Mouse (Mus musculus): Measurements from ENCODE around the gene Erc1.

The Erc1 gene

DNA sequence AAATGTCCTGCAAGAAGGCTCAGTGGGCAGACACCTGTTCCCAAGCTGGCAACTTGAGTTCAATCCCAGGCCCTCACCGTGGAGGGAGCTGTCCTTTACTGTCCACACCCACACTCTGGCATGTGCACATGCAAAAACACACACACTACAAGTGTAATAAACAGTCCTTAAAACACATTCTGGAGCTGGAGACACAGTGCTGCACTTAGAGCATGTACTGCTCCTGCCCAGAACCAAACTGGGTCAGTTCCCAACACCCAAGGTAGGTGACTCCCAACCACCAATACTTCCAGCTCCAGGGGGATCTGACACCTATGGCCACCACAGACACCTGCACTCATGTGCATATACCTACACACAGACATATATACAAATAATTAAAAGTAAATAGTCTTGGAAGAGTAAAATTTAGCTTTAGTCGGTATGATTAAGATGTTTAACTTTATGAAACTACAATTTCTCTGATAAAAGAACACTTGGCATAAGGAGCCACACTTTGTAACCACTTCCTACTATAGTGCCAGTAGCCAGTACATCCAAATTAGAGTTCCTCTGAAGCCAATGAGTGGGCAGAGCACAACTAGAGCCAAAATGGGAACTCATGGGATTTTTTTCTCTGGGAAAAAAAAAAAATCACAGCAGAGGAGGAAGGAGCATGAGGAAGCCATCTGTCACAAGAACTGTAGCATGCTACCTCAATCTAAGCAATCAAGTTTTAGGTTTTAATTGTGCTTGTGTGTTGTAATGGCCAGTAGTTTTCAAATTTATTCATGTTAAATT lies 39.1 kb downstream of the Erc1 start:
- DNase-seq (ENCODE audit: low read depth, low spot score), result no peak

GRCm38 (mm10) chr6:119803239-119803638 lies 44.7 kb downstream of the Erc1 start:
- DNase-seq (ENCODE audit: low read depth, low spot score), result no peak

GRCm38 (mm10) chr6:119796911-119797486 lies 51.0 kb downstream of the Erc1 start:
- no peak for DNase-seq (ENCODE audit: low read depth, low spot score)

GRCm38 (mm10) chr6:119796291-119796690 lies 51.7 kb downstream of the Erc1 start:
- DNase-seq (ENCODE audit: low read depth, low spot score), result no peak

GRCm38 (mm10) chr6:119792562-119792961 lies 55.4 kb downstream of the Erc1 start:
- DNase-seq (ENCODE audit: low read depth, low spot score), result peak; percentile 55

DNA sequence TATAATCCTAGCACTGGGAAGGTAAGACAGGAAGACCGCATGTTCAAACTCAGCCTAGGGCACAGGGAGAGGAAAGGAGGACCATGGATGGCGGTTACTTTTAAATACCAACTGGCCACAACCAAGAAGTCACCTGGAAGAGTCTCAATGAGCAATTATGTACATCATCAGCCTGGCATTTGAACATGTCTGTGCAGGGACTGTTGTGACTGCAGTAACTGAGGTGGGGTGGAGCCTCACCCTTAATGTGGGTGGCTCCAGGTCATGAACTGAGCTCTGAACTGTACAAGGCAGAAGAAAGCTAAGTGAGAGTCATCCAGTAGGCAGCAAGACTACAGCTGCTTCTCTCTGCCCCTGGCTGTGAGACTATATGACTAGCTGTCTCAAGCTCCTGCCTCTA lies 65.6 kb downstream of the Erc1 start:
- no peak for DNase-seq (ENCODE audit: low read depth, low spot score)

DNA sequence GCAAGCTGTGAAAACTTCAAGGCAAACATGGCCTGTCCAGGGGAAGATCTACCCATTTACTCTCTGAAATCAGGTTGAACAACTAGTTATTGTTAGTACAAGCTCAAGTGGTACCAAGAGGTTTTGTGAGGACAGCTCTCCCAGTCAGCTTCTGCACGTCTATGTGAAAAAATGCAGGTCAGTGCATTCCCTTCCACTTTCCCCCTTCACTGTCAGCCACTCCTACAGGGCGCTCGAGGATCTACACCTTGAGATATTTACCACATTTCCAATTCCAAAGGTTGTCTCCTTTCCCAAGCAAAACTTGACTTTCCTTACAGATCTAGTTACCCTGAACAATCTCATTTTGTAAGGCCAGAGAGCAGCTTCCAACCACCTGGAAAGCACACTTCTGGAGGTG lies 66.9 kb downstream of the Erc1 start:
- DNase-seq (ENCODE audit: low read depth, low spot score), result peak; percentile 13

GRCm38 (mm10) chr6:119768778-119769177 lies 79.2 kb downstream of the Erc1 start:
- DNase-seq (ENCODE audit: low read depth, low spot score), result no peak

DNA sequence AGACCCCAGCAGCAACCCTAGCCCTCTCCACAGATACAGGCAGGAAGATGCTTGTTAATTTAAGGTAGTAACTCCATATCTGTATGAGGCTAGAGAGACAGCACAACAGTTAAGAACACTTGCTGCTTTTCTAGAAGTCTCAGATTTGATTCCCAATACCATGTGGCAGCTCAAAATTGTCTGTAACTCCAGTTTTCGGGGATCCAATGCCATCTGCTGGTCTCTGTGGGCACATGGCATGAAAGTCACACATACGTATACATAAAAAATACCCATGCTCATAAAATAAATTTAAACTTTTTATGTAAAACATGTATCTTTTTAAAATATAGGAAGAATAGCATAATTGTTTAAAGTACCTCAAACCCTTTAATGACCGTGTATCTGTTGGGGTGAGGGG lies 83.6 kb downstream of the Erc1 start:
- DNase-seq (ENCODE audit: low read depth, low spot score), result no peak

- no peak for DNase-seq (ENCODE audit: low read depth, low spot score)
Measured at GRCm38 (mm10) chr6:119759866-119760265, 88.1 kb downstream of the Erc1 start.

GRCm38 (mm10) chr6:119758490-119758889 lies 89.5 kb downstream of the Erc1 start:
- no peak for DNase-seq (ENCODE audit: low read depth, low spot score)

DNA sequence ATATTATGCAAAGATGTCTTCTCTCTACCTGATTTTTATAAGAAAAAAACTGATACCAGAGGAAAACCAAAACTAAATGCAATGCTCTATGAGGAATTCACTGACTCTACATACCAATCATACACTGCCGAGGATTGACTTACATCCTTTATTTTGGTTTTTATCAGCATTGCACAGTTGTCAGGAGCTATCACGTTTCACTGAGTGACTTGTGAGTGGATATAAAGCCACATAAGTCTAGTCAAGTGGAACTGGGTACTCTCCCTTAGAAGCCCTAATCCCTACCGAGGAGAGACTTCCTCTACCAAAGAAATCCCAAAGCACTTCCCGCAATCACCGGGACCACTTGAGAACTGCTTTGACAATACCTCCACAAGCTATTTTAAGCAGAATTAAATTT lies 90.2 kb downstream of the Erc1 start:
- no peak for DNase-seq (ENCODE audit: low read depth, low spot score)

GRCm38 (mm10) chr6:119755866-119756265 lies 92.1 kb downstream of the Erc1 start:
- DNase-seq (ENCODE audit: low read depth, low spot score), result no peak

DNA sequence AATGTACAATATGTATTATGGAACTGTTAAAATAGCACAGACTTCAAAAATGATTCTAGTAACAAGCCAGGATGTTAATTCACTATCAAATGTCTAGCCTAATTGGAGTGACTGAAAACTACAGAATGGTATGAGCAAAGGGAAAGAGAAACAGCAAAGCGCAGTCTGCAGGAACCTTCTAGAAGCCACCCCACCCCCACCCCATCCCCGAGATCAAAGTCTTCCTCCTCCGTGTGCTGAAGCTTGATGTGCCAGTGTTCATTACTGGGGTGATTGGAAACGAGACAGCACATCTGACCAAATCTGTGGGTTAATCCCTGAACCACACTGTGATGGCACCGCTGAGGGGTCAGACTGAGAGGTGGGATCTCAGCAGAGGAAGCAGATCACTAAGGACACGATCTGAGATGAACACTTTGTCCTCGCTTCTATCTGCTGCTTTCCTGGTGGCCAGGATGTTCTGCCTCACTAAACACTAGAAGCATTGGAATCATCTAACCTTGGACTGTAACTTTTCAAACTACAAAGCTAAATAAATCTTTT lies 98.8 kb downstream of the Erc1 start:
- no peak for DNase-seq (ENCODE audit: low read depth, low spot score)

DNA sequence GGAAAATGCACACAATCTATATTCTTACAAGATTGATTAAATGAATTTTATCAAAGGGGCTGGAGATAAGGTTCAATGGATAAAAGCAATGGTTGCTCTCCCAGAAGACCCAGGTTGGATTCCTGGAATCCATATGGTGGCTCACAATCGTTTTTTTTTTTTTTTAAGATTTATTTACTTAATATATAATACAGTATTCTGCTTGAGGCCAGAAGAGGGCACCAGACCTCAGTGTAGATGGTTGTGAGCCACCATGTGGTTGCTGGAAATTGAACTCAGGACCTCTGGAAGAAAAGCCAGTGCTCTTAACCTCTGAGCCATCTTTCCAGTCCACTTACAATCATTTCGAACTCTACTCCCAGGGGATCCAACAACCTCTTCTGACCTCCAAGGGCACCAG lies 106.1 kb downstream of the Erc1 start:
- DNase-seq (ENCODE audit: low read depth, low spot score), result peak; percentile 35

DNA sequence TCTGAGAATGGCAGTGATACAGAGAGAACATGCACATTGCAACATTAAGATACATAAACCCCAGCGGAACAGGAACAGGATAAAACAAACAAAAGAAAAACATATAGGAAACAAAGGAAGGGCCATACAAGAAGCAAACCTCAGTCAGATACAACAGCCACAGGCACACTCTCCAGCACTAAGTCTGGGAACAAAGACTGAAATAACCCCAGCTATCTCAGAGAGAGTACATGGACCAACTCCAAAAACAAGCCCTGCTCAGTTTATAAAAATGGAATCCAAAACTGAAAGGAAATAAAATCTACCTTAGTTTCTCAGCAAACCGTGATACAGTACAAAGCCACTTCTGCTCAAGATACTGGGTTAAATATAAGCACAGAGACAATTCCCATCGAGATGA lies 107.4 kb downstream of the Erc1 start:
- no peak for DNase-seq (ENCODE audit: low read depth, low spot score)

DNA sequence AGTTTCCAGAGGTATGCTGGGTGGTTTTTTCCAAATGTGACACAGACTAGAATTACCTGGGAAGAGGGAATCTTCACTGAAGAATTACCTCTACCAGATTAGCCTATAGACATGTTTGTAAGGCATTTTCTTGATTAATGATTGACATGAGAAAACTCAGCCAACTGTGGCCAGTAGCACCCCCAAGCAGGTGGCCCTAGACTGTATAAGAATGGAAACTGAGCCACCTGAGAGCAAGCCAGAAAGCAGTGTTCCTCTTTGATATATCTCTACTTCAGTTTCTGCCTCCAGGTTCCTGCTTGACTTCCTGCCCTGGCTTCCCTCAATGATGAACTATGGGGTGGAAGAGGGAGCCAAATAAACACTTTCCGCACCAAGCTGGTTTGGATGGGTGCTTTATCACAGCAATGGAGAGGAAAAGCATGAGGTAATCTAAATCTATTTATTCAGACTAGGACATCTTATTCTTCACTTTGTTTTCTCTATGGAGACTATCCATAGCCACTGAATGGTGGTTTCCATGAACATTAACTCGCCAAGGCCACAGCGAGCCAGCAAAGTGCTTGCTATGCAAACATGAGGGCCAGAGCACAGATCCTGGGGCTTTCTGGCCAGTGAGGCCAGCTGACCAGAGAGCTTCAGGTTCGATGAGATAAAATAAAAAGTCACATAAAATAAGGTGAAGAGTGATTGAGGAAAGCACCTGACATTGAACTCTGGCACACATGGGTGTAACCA lies 109.2 kb downstream of the Erc1 start:
- no peak for DNase-seq (ENCODE audit: low read depth, low spot score)

- no peak for DNase-seq (ENCODE audit: low read depth, low spot score)
Measured at GRCm38 (mm10) chr6:119737716-119738115, 110.3 kb downstream of the Erc1 start.

- DNase-seq (ENCODE audit: low read depth, low spot score), result no peak
Measured at GRCm38 (mm10) chr6:119735937-119736336, 112.0 kb downstream of the Erc1 start.

DNA sequence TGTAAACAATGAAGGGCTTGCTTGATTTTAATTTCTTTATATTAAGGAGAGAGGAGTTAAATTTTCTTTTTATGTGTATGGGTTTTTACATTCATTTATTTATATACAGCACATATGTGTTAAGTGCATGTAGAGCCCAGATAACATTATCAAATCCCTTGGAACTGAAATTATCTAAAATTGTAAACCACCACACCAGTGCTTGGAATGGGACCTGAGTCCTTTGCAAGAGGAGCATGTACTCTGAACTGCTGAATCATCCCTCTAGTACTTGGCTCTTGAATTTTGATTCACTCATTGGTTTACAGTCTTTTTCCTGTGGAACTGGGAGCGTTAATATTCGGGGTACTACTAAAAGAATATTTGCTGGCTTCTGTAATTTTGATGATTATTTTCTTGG lies 116.8 kb downstream of the Erc1 start:
- no peak for DNase-seq (ENCODE audit: low read depth, low spot score)

DNA sequence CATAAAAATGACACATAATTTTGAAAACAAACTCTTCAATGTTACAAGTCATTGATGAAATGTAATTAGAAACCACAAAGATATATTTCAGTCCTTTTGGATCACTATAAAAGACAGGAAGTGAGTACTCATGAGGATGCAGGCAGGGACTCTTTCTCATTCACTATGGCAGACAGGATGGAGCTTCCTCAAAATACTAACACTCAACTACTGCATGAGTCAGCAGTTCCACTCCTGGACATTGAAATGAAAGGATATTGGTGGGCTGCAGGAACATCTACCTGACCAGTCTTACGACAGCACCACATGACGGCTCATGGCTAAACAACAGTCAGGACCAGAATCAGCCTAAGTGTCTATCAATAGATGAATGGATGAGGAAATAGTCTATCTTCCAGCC lies 132.7 kb downstream of the Erc1 start:
- no peak for DNase-seq (ENCODE audit: low read depth, low spot score)

- no peak for DNase-seq (ENCODE audit: low read depth, low spot score)
Measured at GRCm38 (mm10) chr6:119713961-119714360, 134.0 kb downstream of the Erc1 start.

DNA sequence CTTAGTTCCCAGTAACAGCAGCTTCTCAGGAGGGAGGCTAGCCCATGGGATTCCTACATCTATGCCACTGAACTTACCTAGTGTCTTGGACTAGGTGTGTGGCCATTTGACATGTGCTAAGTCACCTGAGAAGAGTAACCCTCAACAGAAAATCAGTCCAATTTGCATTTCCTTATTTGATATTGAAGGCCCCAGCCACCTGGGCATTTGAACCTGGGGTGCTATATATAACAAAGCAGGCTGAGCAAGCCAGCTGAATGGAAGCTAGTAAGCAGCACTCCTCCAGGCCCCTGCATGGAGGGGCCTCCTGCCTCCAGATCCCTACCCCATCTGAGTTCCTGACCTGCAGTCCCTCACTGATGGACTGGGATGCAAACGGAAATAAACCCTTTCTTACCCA lies 135.5 kb downstream of the Erc1 start:
- DNase-seq (ENCODE audit: low read depth, low spot score), result no peak
